Mouse (Mus musculus) midbrain, embryonic 15.5 days (tissue): Measurements from ENCODE around the gene Ankrd9. TPM values are rescaled to one million over a fixed set of nuclear protein-coding genes. Genes with fewer than 3 reads are reported as not detected.

Experiments
- ATAC-seq: fragments of 200-750 bp; cut with Nextera tagmentation; replicated peaks from 2 replicates; pipeline ENCODE4 v1.8.0; 2017; ENCODE audit warnings: moderate TSS enrichment
- H3K27ac ChIP-seq: fragments of 300-500 bp; sonication (generic); 2 replicates; pipeline ENCODE4 v1.5.1; 2015; ENCODE audit warnings: mild to moderate bottlenecking, inconsistent platforms
- H3K27me3 ChIP-seq: fragments of 300-500 bp; sonication (generic); replicated peaks from 2 replicates; pipeline ENCODE4 v1.6.1; 2015; ENCODE audit warnings: inconsistent platforms
- H3K36me3 ChIP-seq: fragments of 300-500 bp; sonication (generic); replicated peaks from 2 replicates; pipeline ENCODE4 v1.6.1; 2015; ENCODE audit warnings: inconsistent platforms
- H3K4me1 ChIP-seq: fragments of 300-500 bp; sonication (generic); 2 replicates; pipeline ENCODE4 v1.6.1; 2015; ENCODE audit warnings: inconsistent platforms
- H3K4me2 ChIP-seq: fragments of 300-500 bp; sonication (generic); 2 replicates; pipeline ENCODE4 v1.6.1; 2015; ENCODE audit warnings: inconsistent platforms, mild to moderate bottlenecking, moderate library complexity
- H3K4me3 ChIP-seq: fragments of 300-500 bp; sonication (generic); 2 replicates; pipeline ENCODE4 v1.5.1; 2015; ENCODE audit warnings: mild to moderate bottlenecking, inconsistent platforms
- H3K9ac ChIP-seq: fragments of 300-500 bp; sonication (generic); 2 replicates; pipeline ENCODE4 v1.6.1; 2015; ENCODE audit warnings: mild to moderate bottlenecking, inconsistent platforms
- H3K9me3 ChIP-seq: fragments of 300-500 bp; sonication (generic); 2 replicates; pipeline ENCODE4 v1.6.1; 2016; ENCODE audit warnings: inconsistent platforms
- WGBS: fragments of 180-500 bp; shearing (Covaris S2); methylation state at CpG from one replicate; pipeline ENCODE4 v1.1.7; 2015; ENCODE audit warnings: mixed read lengths; 5-methylcytosine and 5-hydroxymethylcytosine counted together
- polyA plus RNA-seq: library from polyadenylated mRNA; unstranded; fragments of >200 nt; fragmentation: Nextera tagmentation; extraction: Ambion mirVana; gene quantifications from 2 replicates; pipeline ENCODE4 v1.2.1, GENCODE M21; 2015

Gene Ankrd9
- polyA plus RNA-seq, result 8.0 and 8.3 TPM in 2 replicates

DNA sequence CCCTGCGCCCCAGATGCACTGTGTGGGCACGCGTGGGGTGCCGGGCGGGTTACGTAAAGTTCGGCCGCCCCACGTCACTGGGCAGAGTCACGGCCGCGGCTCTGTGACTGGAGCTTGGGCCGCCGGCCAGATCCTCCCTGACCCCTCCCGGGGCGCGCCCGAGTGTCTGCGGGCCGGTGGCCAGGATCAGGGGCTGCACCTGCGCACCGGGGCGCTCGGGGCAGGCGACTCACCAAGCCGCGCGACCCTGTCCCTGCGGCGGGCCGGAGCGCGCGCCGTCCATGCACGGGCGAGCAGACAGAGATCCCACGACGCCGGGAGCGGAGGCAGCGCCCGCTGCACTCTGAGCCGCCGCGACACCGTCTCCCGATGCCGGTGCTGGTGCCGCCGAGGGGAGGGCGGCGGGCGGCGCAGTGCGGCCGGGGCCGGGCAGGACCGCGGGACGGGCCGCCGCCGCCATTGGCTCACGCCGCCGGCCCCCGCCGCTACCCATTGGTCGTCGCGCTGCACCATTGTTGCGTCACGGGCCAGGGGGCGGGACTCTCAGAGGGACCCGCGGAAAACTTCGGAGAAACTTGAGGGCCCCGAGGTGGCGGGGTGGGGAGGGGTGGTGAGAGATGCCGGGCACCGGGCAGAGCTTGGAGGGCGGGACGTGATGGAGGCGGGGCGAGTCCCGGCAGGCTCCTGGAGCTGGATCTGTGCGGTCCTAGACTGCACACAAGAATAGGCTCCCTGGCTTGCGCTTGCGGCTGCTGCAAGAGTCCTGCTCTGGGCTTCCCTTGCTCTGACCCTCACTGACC lies at the start of gene Ankrd9:
TSS of gene Ankrd9 (minus strand) at position 434 of the 800 bp plus-strand sequence.
- peak; percentile 97 for ATAC-seq
- no peaks in the 10 kb centered on the region for H3K27me3 ChIP-seq
- H3K4me2 ChIP-seq, result peak within 1 kb of the TSS; percentile 98
- 0 out of 2 replicates have a peak within 1 kb of the TSS, but pooled peaks have one; percentile 52 for H3K27ac ChIP-seq
- peak within 1 kb of the TSS; percentile 87 for H3K9ac ChIP-seq
- no peaks in the 10 kb centered on the region for H3K36me3 ChIP-seq
- peaks cover 12% of the 10 kb centered on the region for H3K4me1 ChIP-seq
- under 1% methylated on average over 89 of the region's 90 CpGs for WGBS
- peak within 1 kb of the TSS; percentile 97 for H3K4me3 ChIP-seq
- no peaks in the 10 kb centered on the region for H3K9me3 ChIP-seq

DNA sequence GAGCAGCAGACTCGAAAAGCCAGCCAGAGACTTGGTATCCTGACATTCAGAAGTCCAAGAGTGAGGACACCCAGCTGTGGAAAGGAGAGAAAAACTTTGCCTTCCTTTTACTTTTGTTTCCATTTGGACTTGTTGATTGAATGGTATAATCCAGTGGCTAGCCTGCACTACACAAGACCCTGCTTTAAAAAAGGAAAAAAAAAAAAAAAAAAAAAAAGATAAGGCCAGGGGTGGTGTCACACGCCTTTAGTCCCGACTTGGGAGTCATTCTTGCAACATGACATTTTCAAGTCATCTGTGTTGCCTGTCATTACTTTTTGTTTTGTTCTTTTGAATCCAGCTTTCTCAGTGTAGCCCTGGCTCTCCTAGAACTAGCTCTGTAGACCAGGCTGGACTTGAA lies 42.7 kb upstream of the Ankrd9 start:
- H3K27me3 ChIP-seq, result no peaks in the 10 kb centered on the region
- H3K4me1 ChIP-seq, result no peaks in the 10 kb centered on the region
- H3K36me3 ChIP-seq, result no peaks in the 10 kb centered on the region
- WGBS, result 67% methylated on average over 3 of the region's 3 CpGs
- no peak overlapping the region for H3K27ac ChIP-seq
- H3K4me2 ChIP-seq, result no peak overlapping the region
- no peak overlapping the region for H3K4me3 ChIP-seq
- H3K9ac ChIP-seq, result no peak overlapping the region
- no peaks in the 10 kb centered on the region for H3K9me3 ChIP-seq
- ATAC-seq, result no peak

DNA sequence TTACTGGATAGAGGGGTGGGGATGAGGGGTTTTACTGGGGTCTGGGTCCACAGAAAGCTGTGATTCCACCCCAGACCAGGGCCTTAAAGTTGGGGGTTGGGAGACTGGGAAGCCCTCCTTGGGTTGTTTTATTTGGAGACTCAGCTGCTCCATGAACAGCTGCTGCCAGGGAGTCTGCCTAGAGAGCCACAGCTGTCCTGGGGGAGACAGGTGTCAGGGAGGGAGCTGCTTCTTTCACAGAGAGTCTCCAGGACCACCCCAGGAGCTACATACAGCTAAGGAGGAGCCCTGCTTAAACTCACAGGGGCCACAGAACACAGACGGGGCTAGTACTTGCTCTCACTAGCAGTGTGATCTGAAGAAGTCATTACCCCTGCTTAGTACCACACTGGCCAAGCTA lies 42.3 kb upstream of the Ankrd9 start:
- H3K4me3 ChIP-seq, result no peak overlapping the region
- H3K4me1 ChIP-seq, result no peaks in the 10 kb centered on the region
- H3K27ac ChIP-seq, result no peak overlapping the region
- no peak overlapping the region for H3K9ac ChIP-seq
- no peaks in the 10 kb centered on the region for H3K36me3 ChIP-seq
- H3K4me2 ChIP-seq, result no peak overlapping the region
- WGBS, result 31% methylated on average over 1 of the region's 1 CpGs
- H3K27me3 ChIP-seq, result no peaks in the 10 kb centered on the region
- H3K9me3 ChIP-seq, result no peaks in the 10 kb centered on the region
- ATAC-seq, result no peak

DNA sequence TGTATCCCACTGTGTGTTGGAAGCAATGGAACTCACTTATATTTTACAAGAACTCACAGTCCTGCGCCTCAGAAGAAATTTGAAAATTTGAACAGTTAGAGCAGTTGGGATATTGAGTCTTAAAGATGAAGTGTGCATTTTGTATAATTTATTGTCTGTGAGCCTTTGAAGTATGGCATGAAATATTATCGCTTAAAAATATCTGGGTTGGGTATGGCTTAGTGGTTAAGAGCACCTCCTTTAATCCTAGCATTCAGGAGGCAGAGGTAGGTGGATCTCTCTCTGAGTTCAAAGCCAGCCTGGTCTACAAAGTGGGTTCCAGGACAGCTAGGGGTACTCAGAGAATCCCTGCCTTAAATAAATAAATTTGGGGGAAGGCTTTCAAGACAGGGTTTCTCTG lies 40.2 kb upstream of the Ankrd9 start:
- no peak overlapping the region for H3K27ac ChIP-seq
- H3K9ac ChIP-seq, result no peak overlapping the region
- no peaks in the 10 kb centered on the region for H3K4me1 ChIP-seq
- no peaks in the 10 kb centered on the region for H3K27me3 ChIP-seq
- H3K36me3 ChIP-seq, result no peaks in the 10 kb centered on the region
- no peaks in the 10 kb centered on the region for H3K9me3 ChIP-seq
- no peak for ATAC-seq
- H3K4me2 ChIP-seq, result no peak overlapping the region
- no peak overlapping the region for H3K4me3 ChIP-seq
- 93% methylated on average over 2 of the region's 2 CpGs for WGBS

DNA sequence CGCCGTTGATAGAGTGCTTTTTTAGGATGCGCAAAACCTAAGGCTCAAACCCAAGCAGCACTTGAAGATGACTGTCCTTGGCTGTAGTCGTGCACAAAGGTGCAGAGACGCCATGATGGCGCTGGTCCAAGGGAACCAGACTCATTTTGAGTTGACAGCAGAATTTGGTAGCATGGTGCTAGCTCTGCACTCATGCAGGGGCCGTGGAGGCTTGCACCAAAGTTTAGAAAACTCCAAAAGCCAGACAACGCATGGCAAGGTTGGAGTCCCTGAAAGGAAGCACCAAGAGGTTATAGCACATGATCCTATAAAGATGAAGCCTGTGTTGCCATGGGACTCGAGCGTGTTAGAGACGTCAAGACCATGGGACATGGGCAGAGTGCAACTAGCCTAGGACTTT lies 39.2 kb upstream of the Ankrd9 start:
- Histone ChIP-seq H3K9me3 (no peaks in the 10 kb centered on the region), H3K4me2 (no peak overlapping the region), H3K36me3 (no peaks in the 10 kb centered on the region), H3K9ac (no peak overlapping the region), H3K4me1 (no peaks in the 10 kb centered on the region), H3K4me3 (no peak overlapping the region), H3K27me3 (no peaks in the 10 kb centered on the region), H3K27ac (no peak overlapping the region)
- 89% methylated on average over 11 of the region's 11 CpGs for WGBS
- ATAC-seq, result no peak

DNA sequence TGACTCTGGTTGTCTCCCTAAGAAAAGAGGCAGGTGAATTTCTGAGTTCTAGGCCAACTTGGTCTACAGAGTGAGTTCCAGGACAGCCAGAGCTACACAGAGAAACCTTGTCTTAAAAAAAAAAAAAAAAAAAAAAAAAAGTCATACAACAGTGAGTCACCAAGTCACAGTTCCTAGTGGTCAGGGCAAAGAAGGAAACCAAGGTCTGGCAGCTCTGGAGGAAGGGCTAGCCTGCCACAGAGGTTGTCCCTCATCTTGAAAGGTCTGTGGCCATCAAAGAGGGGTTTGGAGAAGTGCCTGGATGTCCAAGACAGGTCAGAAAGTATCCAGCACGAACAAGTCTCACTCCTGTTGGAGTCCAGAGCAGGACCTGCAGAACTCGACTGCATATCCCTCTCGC lies 38.0 kb upstream of the Ankrd9 start:
- Histone ChIP-seq H3K4me2 (no peak overlapping the region), H3K36me3 (no peaks in the 10 kb centered on the region), H3K9ac (no peak overlapping the region), H3K27ac (no peak overlapping the region), H3K9me3 (no peaks in the 10 kb centered on the region), H3K27me3 (no peaks in the 10 kb centered on the region), H3K4me3 (no peak overlapping the region), H3K4me1 (no peaks in the 10 kb centered on the region)
- 80% methylated on average over 3 of the region's 3 CpGs for WGBS
- ATAC-seq, result no peak

DNA sequence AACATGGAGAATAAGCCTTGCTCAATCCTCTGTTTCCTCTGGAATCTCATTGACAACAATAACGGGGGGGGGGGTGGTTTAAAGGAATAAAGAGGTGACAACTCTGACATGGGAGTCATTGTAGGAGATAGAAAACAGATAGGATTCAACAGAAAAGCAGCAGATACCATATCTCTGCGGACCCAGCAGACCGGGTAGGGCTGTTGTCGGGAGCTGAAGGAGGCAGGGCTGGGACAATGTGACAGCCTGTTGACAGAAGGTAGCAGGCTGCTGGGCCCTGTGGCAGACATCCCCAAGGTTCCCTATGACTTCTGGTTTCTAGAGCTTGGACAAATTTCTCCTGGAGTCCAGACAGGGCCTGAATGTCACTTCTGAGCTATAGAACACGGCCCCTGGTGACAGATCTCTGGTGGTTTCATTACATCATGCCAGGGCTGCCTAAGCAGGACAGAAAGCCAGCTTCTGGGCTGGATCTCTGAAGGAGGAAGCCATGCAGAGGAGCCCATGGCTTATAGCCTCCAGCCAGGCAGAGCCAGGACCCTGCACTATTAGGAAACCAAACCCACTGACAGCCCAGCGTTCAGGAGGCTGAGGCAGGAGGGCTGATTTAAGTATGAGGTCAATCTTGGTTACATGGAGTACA lies 30.9 kb upstream of the Ankrd9 start:
- Histone ChIP-seq H3K4me3 (no peak overlapping the region), H3K36me3 (no peaks in the 10 kb centered on the region), H3K9me3 (no peaks in the 10 kb centered on the region), H3K4me1 (peaks cover 13% of the 10 kb centered on the region; the same call in 1 of the 2 replicates), H3K4me2 (no peak overlapping the region), H3K27me3 (no peaks in the 10 kb centered on the region), H3K9ac (no peak overlapping the region), H3K27ac (no peak overlapping the region)
- 80% methylated on average over 6 of the region's 6 CpGs for WGBS
- no peak for ATAC-seq

DNA sequence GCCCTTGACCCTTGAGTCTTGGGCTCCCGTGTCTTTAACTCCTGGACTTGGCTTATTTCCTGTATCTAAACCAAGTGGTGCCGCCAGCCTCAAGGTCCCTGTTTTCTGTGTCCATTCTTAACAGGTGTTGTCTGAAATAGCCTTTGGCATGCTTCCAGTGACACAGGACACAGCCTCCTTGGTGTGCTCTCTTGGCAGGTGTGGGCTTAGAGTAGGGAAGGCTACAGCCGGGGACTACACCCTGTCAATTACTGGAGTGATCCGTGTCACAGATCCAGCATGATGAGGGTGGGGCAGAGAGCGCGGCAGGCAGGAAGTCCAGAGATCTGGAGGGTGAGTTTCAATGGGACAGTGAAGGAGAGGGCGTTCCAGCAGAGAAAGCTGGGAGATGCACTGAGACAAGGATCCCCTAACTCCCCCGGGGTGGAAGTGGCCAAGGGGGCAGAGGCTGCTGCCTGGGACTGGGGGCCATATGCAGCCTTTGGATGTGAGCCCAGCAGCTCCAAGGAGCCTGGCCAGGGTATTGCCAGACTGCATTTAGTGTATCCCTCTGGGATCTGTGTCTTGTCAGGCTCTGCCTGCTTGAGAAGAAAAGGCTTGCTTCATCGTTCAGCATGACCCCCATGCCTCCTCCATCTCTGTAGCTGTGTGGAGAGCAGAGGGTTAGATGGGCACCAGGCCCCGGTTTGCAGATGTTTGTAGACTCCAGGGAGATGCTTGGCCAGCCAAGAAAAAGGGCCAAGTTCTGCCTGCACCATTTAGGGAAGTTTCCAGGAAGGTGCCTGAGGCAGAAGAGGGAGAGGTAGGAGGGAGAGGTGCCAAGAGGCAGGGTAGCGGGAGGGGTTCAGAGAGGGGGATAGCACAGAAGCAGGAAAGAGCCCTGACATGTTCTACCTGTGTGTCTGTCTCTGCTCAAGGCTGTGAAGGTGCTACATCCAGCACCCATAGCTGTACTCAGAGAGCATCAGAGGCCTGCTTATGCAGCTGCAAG lies 30.0 kb upstream of the Ankrd9 start:
- no peak overlapping the region for H3K4me2 ChIP-seq
- H3K27me3 ChIP-seq, result no peaks in the 10 kb centered on the region
- 68% methylated on average over 11 of the region's 11 CpGs for WGBS
- H3K9me3 ChIP-seq, result no peaks in the 10 kb centered on the region
- no peaks in the 10 kb centered on the region for H3K36me3 ChIP-seq
- H3K4me3 ChIP-seq, result no peak overlapping the region
- peaks cover 13% of the 10 kb centered on the region; the same call in 1 of the 2 replicates for H3K4me1 ChIP-seq
- no peak for ATAC-seq
- no peak overlapping the region for H3K27ac ChIP-seq
- no peak overlapping the region for H3K9ac ChIP-seq

DNA sequence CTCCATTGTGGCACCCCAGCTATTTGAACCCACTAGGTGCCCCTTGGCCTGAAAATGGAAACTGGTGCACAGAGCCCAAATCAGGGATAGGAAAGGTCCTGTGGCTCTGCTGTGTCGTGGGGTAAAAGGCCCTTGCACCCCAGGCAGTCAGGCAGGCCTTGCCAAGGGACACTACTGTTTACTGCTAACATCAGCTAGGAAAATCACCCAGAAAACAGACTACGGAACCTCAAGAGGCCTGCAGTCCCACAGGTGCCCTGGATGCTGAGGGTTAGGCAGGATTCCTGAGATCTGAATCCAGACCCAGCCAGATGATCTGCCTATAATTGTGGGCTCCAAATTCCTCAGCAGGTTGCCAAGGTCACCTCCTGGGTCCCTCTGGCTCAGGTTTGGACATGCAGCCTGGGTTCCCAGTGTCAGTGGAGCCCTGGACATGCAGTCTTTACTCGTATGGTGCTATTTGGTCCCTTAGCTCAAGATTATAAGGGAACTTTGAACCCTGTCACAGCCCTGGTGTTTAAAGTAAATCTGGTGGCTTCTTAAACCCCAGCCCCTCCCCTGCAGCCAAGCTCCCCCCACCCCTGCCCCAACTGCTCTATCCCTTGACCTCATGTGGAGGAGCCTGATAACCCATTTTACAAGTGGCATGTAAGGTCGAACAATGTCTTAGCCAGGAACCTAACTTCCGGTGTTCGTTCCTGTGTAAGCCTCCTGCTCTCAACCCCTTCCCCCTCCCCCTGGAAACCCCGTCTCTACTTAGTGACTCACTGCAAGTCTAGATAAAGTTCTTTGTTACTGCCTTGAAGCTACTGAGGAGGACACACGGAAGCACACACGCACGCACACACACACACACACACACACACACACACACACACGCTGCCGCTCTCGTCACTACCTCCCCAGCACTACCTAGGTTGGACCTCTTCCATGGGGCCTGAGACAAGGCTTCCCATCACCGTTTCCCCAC lies 28.6 kb upstream of the Ankrd9 start:
- H3K27me3 ChIP-seq, result no peaks in the 10 kb centered on the region
- 82% methylated on average over 14 of the region's 14 CpGs for WGBS
- peaks cover 13% of the 10 kb centered on the region; the same call in 1 of the 2 replicates for H3K4me1 ChIP-seq
- H3K9me3 ChIP-seq, result no peaks in the 10 kb centered on the region
- H3K4me3 ChIP-seq, result no peak overlapping the region
- ATAC-seq, result no peak
- H3K36me3 ChIP-seq, result no peaks in the 10 kb centered on the region
- H3K9ac ChIP-seq, result no peak overlapping the region
- no peak overlapping the region for H3K4me2 ChIP-seq
- H3K27ac ChIP-seq, result no peak overlapping the region

DNA sequence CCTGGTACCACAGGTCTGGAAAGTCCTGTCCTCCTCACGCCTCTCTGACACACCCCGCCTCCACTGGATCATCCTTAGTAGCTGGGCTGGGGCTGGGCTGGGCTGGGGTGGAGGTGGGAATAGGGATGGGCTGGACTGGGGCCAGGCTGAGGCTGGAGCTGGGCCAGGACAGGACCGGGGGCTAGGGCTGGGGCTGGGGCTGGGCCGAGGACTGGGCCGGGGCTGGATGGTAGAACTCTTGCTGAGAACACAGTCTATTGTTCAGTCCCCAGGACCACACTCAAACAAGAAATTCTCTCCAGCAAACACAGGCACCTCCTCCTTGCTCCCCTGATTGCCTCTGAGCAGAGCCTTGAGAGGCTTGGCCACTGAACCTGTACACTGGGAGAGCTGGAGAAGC lies 27.5 kb upstream of the Ankrd9 start:
- no peak overlapping the region for H3K9ac ChIP-seq
- no peaks in the 10 kb centered on the region for H3K36me3 ChIP-seq
- 51% methylated on average over 5 of the region's 5 CpGs for WGBS
- peaks cover 13% of the 10 kb centered on the region; the same call in 1 of the 2 replicates for H3K4me1 ChIP-seq
- no peaks in the 10 kb centered on the region for H3K9me3 ChIP-seq
- H3K4me2 ChIP-seq, result no peak overlapping the region
- no peak overlapping the region for H3K4me3 ChIP-seq
- ATAC-seq, result no peak
- H3K27ac ChIP-seq, result no peak overlapping the region
- H3K27me3 ChIP-seq, result no peaks in the 10 kb centered on the region

DNA sequence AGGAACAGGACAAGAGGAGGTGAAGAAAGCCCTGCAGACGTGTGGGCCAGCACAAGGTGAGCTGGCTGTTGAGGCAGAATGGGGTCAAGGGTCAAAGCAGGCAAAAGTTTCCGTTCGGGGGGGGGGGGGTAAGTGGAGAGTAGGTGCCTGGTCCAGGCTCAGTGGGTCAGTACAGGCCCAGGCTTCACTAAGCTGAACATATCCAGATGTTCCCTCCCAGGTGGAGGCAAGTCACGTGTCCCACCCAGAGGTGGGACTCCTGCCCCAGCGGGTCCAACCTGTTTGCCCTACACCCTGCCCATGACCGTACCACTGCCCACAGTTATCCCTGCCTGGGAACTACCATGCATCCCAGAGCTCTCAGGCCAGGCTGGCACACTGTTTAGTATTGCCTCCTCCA lies 27.0 kb upstream of the Ankrd9 start:
- 76% methylated on average over 6 of the region's 6 CpGs for WGBS
- H3K4me2 ChIP-seq, result no peak overlapping the region
- peaks cover 13% of the 10 kb centered on the region; the same call in 1 of the 2 replicates for H3K4me1 ChIP-seq
- H3K9me3 ChIP-seq, result no peaks in the 10 kb centered on the region
- no peak overlapping the region for H3K27ac ChIP-seq
- H3K27me3 ChIP-seq, result no peaks in the 10 kb centered on the region
- H3K4me3 ChIP-seq, result no peak overlapping the region
- no peaks in the 10 kb centered on the region for H3K36me3 ChIP-seq
- no peak for ATAC-seq
- no peak overlapping the region for H3K9ac ChIP-seq
